Mouse (Mus musculus): ENCODE measurements around the gene Snx5.

Snx5 gene

DNA sequence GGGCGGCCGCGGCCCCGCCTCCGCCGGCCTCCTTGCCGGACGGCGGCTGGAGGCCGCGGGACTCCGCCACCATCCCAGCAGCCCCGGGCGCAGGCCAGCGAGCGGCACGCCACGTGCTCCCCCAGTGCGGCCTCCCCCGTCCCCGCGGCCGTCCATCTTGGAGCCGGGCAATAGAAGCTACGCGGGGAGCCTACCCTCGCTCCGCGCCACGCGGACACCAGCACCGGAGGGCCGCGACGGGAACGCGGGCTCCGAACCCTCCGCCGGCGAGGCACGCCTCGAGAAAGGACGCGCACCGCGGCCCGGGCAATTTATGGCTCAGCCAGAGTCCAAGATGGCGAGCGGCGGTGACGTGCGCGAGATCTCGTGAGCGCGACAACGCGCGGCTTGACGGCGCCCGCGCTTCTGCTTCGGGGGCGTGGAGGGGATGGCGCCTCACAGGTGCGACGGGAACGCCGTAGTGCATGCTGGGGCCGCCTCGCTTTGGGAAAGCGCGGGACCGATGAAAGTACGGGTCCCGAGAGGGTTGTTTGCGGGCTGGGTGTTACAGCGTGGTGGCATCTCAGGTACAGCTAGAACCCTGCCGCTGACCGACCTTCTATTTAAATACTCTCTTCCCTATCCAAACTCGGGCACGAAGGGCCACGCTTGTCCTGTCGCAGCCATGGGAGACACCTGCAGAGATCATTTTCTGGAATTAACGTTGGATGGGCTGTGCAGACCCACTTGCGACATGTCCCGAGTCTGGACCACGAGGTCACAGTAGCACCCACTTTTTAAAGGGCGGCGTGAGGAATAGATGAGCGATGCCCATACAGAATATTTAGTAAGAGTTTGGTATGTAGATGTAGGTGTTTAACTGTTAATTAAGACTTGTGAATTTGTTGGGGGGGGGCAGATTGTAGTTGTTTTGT lies at the start of gene Snx5, which contains the start of gene Mgme1:
TSS of gene Snx5 (minus strand) at position 400 of the 914 bp plus-strand sequence.
TSS of gene Mgme1 (plus strand) at position 157 of the 914 bp plus-strand sequence.
- peak; percentile 88 to 94 for DNase-seq (ENCODE audit: low spot score in 2 of 2)

DNA sequence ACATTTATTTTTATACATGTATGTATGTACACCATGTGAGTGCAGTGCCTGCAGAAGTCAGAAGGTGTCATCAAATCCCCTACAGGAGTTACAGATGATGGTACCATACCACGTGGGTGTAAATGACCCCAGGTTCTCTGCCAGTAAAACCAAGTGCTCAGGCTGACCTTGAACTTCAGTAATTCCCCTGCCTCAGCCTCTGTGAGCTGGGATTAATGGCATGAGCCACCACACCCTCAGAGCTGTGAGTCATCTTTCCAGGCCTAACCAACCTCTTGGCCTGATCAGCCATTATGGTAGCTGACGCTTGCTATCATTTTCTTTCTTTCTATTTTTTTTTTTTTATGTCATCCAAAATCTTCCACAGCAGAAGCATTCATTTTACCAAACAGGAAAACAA lies 40.7 kb upstream of the Snx5 start:
- DNase-seq (ENCODE audit: low spot score in 2 of 2) = no peak

DNA sequence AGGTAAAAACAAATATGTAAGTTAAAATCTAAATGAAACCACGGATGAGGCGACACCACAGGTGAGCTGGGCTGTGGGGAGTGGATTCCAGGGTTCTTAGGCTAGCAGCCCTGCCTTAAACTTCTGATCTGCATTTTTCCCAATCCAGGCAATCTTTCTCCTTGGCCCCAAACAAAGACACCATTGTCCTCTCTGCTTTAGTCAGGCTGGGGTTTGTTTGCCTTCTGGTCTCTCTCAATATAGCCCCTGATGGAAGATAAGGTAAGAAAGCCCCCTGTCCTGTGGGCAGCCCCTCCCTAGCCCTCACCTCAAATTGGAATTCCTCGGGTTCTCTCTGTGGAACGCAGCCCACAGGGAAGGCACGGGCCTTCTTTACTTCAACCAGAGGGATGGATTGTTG lies 39.6 kb upstream of the Snx5 start:
- no peak for DNase-seq (ENCODE audit: low spot score in 2 of 2)

DNA sequence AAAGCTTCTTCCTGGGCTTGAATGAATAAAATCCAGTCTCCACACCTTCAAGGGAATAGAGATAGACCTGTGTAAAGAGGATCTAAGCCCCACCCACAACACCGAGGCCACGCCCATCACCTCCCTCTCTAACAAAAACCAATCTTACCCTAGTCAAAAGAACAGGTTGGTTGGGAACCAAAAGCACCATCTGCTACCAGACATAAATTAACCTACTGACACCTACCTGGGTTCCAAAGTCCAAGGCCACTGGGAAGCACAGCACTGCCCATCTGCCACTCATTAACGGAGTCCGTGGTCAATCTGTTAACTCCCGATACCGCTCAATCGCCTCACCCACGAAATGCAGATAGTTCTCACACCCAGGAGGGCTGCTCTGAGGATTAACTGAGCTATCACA lies 37.9 kb upstream of the Snx5 start:
- no peak for DNase-seq (ENCODE audit: low spot score in 2 of 2)

- no peak for DNase-seq (ENCODE audit: low spot score in 2 of 2)
These were observed 35.1 kb upstream of the Snx5 start for GRCm38 (mm10) chr2:144305721-144306294.

GRCm38 (mm10) chr2:144301101-144301500 lies 30.4 kb upstream of the Snx5 start:
- DNase-seq (ENCODE audit: low spot score in 2 of 2) = no peak

GRCm38 (mm10) chr2:144299749-144300669 lies 29.3 kb upstream of the Snx5 start:
- DNase-seq (ENCODE audit: low spot score in 2 of 2) = peak; percentile 8

DNA sequence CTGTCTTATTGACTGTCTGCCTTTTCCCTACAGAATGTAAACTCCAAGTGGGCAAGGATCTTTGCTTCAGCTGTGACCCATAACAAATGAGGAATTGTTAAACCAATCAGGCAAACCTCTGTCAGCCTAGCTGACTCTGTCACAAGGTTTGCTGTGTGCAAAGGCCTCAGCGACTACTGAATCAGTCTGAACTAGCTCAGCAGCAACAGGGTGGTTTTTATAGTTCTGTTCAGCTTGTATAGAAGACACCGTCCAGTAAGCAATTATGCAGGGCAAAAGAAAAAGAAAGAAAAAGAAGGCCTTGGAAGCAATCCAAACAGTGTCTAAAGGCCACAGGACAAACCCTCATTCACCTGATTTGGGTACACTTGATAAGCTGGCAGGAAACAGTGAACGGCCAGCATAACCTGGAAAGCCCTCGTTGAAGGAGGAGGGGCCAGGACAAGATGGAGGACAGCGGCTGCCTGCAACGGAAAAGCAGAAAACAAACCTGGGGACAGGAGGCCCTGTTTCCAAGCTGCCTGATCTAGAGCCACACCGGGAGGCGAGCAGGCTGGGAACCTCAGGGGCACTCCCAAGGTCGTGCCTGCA lies 24.5 kb upstream of the Snx5 start:
- no peak for DNase-seq (ENCODE audit: low spot score in 2 of 2)

GRCm38 (mm10) chr2:144291600-144292305 lies 21.0 kb upstream of the Snx5 start:
- no peak for DNase-seq (ENCODE audit: low spot score in 2 of 2)

GRCm38 (mm10) chr2:144290321-144290720 lies 19.6 kb upstream of the Snx5 start:
- no peak for DNase-seq (ENCODE audit: low spot score in 2 of 2)

GRCm38 (mm10) chr2:144281417-144281816 lies 10.7 kb upstream of the Snx5 start:
- no peak for DNase-seq (ENCODE audit: low spot score in 2 of 2)

- DNase-seq (ENCODE audit: low spot score in 2 of 2) = no peak
These were observed 9.9 kb upstream of the Snx5 start for GRCm38 (mm10) chr2:144280568-144280967.

- DNase-seq (ENCODE audit: low spot score in 2 of 2) = no peak
These were observed 9.0 kb upstream of the Snx5 start for GRCm38 (mm10) chr2:144279742-144280141.

- no peak for DNase-seq (ENCODE audit: low spot score in 2 of 2)
These were observed 6.2 kb upstream of the Snx5 start for GRCm38 (mm10) chr2:144276885-144277284.

DNA sequence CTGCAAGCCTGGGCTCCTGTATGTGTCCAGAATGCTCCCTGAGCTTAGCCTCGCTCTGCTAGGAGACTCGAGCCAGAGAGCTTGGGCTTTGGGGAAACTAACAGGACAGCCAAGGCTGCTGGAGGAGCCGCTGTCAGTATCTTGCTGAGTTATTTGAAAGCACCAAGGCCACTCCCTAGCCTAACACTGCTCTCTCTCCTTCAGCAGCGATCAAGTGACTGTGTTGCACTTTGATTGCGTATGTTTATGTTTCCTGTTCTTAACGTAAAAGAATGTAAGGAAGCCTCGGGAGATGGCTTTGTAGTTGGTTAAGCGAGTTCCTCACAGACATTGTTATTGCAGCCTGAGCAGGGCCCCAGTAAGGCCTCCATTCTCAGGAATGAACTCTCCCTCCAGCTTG lies 4.0 kb upstream of the Snx5 start:
- no peak for DNase-seq (ENCODE audit: low spot score in 2 of 2)

- DNase-seq (ENCODE audit: low spot score in 2 of 2) = no peak
These were observed 1.4 kb upstream of the Snx5 start for GRCm38 (mm10) chr2:144272088-144272487.

DNA sequence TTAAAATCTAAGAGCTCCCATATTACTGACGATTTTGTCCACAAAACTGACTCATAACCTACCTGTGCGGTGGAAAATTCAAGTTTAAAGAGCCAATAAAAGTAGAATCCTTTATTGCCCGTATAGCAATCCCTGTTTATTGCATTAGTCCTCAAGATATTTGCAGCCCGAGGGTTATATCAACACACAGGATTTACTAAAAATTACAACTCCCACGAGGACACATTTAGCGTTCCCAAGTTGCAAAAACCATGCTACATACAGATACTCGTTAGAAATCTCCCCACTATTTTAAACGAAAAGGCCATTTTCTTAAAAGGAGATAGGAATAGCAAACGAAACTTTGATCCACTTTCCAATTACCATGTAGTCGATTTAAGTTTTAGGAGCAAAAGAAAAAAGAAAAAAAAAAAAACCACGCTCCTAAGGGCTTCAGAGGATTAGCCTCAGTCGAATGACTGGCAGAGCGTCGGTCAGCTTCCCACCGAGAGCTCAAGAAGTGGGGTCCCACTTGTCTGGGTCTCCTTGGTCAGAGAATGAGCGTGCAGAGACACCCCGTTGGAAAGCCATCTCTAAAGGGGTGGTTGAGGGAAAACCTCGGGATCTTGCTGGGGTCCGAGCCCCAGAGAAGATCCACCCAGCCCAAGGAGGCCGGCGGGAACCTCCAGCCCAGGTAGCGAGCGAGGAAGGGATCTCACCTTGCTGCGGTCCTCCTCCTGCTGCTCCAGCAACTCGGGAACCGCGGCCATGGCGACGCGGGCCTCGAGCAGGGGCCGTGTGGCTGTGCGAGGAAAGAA lies 829 bp downstream of the Snx5 start:
- no peak for DNase-seq (ENCODE audit: low spot score in 2 of 2)

- DNase-seq (ENCODE audit: low spot score in 2 of 2) = no peak
These were observed 1.4 kb downstream of the Snx5 start for GRCm38 (mm10) chr2:144269306-144269650.

DNA sequence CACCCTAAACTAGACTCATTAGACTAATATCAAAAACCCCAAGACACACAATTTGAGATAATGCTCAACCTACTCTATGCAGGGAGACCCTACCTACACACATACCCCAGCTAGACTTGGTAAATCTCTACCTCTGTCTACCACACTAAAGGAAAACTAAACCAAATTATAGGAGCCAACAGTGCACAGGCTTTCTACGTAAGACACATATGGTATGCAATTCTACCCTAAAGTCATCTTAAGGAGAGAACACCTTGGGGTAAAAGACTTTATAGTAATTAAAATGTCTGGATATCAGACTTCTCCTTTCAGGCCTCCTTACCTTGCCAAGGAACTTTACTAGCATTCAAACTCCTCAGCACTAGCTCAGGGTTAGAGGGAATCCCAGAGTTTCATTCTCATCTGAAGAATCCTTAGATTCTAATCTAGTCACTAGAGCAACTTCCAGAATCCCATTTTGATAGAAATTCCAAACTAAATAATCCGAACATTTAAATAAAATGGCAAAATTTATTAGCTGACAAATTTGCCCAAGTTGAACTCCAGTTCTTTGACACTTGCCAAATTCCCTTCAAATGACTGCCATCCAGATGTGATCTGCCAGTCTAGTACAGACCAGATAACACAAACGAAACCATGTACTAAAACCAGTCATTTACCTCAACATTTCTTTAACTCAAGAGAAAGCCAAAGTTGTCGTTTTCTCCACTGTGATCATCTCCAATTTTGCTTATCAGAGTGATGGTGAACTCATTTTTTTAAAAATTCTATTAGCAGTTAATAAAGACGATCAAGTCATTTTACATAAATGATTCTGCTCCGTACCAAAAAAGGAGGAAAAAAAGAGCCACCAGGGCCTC lies 2.0 kb downstream of the Snx5 start:
- DNase-seq (ENCODE audit: low spot score in 2 of 2) = no peak

GRCm38 (mm10) chr2:144267731-144268015 lies 3.0 kb downstream of the Snx5 start:
- DNase-seq (ENCODE audit: low spot score in 2 of 2) = no peak

Data from urinary bladder, adult 18-20 months (tissue).